Mouse (Mus musculus): Measurements from ENCODE around the gene Ugt1a9. TPM values are rescaled to one million over a fixed set of nuclear protein-coding genes. Genes with fewer than 3 reads are reported as not detected.
"Not testable (repeated sequence)": the region's sequence is repeated elsewhere in the genome, so short reads cannot be mapped to it uniquely, and the experiment has no call there.

Ugt1a9 gene
- total RNA-seq, 2 experiments from 2014 or later: 2.4 TPM; not detected in 1

DNA sequence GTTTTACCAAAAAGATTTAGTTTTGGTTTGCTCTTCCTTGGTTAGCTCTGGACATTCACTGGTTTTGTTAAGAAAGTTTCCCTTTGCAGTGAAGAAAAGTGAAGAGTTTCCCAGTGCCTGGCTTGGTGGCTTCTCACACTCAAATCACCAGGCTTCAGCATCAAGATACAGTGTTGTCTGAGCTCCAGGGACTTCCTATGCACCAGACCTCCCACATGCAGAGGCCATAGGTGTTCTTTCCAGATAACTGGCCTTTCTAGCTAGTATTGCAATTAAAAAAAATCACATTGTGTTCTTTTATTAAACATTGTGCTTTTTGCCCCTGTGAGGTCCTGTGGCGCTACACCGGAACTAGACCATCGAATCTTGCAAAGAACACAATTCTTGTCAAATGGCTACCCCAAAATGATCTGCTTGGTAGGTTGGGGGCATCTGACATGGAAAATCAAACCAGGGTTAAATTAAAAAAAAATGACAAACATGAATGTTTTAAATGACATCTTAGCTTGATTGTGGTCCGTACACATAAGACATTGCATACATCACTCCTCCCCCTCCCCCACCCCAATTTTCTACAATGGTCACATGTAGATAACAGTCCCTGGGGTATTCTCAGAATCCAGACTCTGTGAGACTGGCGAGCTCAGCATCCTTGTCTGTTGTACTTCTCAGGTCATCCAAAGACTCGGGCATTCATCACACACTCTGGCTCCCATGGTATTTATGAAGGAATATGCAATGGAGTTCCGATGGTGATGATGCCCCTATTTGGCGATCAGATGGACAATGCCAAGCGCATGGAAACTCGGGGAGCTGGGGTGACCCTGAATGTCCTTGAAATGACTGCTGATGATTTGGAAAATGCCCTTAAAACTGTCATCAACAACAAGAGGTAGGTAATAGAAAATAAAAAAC is 145.1 kb downstream of the Ugt1a9 start:
- no peak for ATAC-seq (replicated peaks; ENCODE audit: low FRiP score, low TSS enrichment, poor library complexity, severe bottlenecking)

- no peak for ATAC-seq (replicated peaks; ENCODE audit: low FRiP score, low TSS enrichment, poor library complexity, severe bottlenecking)
Measured at GRCm38 (mm10) chr1:88216551-88216950, 146.0 kb downstream of the Ugt1a9 start.

- no peak for ATAC-seq (replicated peaks; ENCODE audit: low FRiP score, low TSS enrichment, poor library complexity, severe bottlenecking)
Measured at GRCm38 (mm10) chr1:88217144-88217543, 146.5 kb downstream of the Ugt1a9 start.

GRCm38 (mm10) chr1:88217576-88217975 is 147.0 kb downstream of the Ugt1a9 start:
- no peak for ATAC-seq (replicated peaks; ENCODE audit: low FRiP score, low TSS enrichment, poor library complexity, severe bottlenecking)

DNA sequence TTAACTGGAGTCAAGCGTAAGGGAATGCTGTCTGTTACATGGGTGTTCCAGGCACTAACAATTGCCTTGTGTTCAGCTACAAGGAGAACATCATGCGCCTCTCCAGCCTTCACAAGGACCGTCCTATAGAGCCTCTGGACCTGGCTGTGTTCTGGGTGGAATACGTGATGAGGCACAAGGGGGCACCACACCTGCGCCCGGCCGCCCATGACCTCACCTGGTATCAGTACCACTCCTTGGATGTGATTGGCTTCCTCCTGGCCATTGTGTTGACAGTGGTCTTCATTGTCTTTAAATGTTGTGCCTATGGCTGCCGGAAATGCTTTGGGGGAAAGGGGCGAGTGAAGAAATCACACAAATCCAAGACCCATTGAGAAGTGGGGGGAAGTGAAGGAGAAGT is 147.5 kb downstream of the Ugt1a9 start:
- ATAC-seq (replicated peaks; ENCODE audit: low FRiP score, low TSS enrichment, poor library complexity, severe bottlenecking): no peak

- ATAC-seq (replicated peaks; ENCODE audit: low FRiP score, low TSS enrichment, poor library complexity, severe bottlenecking): no peak
Measured at GRCm38 (mm10) chr1:88218591-88218990, 148.0 kb downstream of the Ugt1a9 start.

GRCm38 (mm10) chr1:88219054-88219453 is 148.5 kb downstream of the Ugt1a9 start:
- no peak for ATAC-seq (replicated peaks; ENCODE audit: low FRiP score, low TSS enrichment, poor library complexity, severe bottlenecking)

- ATAC-seq (replicated peaks; ENCODE audit: low FRiP score, low TSS enrichment, poor library complexity, severe bottlenecking): no peak
Measured at GRCm38 (mm10) chr1:88220336-88220735, 149.7 kb downstream of the Ugt1a9 start.

DNA sequence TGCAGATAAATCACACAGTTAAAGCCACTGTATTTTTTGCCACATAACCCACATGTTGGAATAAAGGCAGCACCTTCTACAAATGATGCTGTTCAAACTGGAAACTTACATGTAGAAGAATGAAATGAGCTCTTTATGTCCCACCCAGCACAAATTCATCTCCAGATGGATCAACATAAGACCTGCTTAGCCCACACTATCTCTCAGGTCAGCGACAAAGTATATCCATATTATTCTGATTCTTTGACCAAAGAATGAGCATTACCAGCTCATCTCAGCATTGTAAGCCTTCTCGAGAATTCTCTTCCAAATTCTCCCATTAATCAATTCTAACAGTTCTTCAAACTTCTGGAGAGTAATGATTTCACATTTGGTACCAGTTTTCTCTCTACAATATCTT is 151.6 kb downstream of the Ugt1a9 start:
- no peak for ATAC-seq (replicated peaks; ENCODE audit: low FRiP score, low TSS enrichment, poor library complexity, severe bottlenecking)

DNA sequence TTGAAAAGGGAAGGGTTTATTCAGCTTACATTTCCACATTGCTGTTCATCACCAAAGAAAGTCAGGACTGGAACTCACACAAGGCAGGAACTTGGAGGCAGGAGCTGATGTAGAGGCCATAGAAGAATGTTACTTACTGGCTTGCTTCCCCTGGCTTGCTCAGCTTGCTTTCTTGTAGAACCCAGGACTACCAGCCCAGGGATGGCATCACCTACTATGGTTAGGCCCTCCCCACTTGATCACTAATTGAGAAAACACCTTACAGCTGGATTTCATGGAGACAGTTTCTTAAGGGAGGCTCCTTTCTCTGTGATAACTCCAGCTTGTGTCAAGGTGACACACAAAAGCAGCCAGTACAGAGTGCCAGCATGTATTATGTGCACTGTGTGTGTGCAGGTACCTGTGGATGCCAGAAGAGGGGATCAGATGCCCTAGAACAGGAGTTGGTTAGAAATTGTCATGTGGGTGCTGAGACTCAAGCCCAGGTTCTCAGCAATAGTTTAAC is 152.5 kb downstream of the Ugt1a9 start:
- not testable (repeated sequence) for ATAC-seq (replicated peaks; ENCODE audit: low FRiP score, low TSS enrichment, poor library complexity, severe bottlenecking)

DNA sequence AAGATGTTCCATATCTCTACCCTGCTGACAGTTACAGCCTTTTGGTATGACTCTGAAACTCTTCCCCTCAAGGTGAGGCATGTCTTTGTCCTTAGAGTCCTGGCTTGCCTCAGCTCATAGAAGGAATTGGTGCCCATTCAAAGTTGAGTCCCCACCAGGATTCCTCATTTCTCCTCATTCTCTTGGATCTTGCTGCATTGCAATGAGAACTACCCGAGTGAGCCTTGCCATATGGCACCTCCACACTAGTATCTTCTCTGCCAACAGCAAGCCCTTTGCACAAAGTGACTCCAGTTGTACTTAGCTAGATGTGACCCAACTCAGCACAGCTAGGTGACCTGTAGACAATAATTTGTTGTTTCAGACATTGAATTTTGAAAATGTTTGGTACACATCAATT is 153.0 kb downstream of the Ugt1a9 start:
- no peak for ATAC-seq (replicated peaks; ENCODE audit: low FRiP score, low TSS enrichment, poor library complexity, severe bottlenecking)

GRCm38 (mm10) chr1:88224029-88224776 is 153.6 kb downstream of the Ugt1a9 start:
- ATAC-seq (replicated peaks; ENCODE audit: low FRiP score, low TSS enrichment, poor library complexity, severe bottlenecking): no peak

- not testable (repeated sequence) for ATAC-seq (replicated peaks; ENCODE audit: low FRiP score, low TSS enrichment, poor library complexity, severe bottlenecking)
Measured at GRCm38 (mm10) chr1:88225301-88225700, 154.7 kb downstream of the Ugt1a9 start.

DNA sequence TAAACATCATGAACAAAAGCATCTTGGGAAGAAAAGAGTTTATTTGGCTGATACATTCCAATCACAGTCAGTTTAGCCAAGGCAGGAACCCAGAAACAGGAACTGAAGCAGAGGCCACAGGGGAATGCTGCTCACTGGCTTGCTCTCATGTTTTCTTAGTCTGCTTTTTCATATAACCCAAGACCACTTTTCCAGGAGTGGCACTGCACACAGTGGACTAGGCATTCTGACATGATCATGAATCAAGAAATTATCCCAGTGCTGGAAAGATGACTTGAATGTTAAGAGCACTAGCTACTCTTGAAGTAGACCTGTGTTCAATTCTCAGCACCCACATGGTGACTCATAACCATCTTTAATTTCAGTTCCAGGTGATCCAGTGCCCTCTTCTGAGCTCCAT is 155.1 kb downstream of the Ugt1a9 start:
- no peak for ATAC-seq (replicated peaks; ENCODE audit: low FRiP score, low TSS enrichment, poor library complexity, severe bottlenecking)

- no peak for ATAC-seq (replicated peaks; ENCODE audit: low FRiP score, low TSS enrichment, poor library complexity, severe bottlenecking)
Measured at GRCm38 (mm10) chr1:88226670-88227379, 156.2 kb downstream of the Ugt1a9 start, which contains the start of gene Mroh2a. Mroh2a (plus strand) TSS chr1:88226986.

GRCm38 (mm10) chr1:88227482-88227881 is 156.9 kb downstream of the Ugt1a9 start:
- no peak for ATAC-seq (replicated peaks; ENCODE audit: low FRiP score, low TSS enrichment, poor library complexity, severe bottlenecking)

GRCm38 (mm10) chr1:88228121-88228520 is 157.5 kb downstream of the Ugt1a9 start:
- no peak for ATAC-seq (replicated peaks; ENCODE audit: low FRiP score, low TSS enrichment, poor library complexity, severe bottlenecking)

- ATAC-seq (replicated peaks; ENCODE audit: low FRiP score, low TSS enrichment, poor library complexity, severe bottlenecking): no peak
Measured at GRCm38 (mm10) chr1:88229566-88229965, 159.0 kb downstream of the Ugt1a9 start.

- ATAC-seq (replicated peaks; ENCODE audit: low FRiP score, low TSS enrichment, poor library complexity, severe bottlenecking): no peak
Measured at GRCm38 (mm10) chr1:88229986-88230385, 159.4 kb downstream of the Ugt1a9 start.

DNA sequence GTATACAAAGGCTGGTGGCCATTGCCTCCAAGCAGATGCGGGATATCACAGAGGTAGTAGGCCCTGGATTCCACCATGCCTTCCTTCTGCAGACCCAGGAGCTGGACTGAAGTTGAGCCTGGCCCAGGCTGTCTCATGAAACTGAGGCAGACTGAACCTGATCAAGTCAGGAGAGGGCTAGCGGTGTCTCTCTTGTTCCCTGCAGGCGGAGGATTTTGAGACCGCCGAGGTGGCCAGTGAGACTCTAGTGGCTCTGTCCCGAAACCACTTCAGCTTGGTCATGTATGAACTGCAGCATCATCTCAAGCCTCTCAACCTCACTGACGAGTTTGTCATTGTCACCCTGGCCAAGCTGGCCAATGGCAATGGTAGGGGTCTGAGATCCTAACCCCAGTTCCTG is 159.8 kb downstream of the Ugt1a9 start:
- no peak for ATAC-seq (replicated peaks; ENCODE audit: low FRiP score, low TSS enrichment, poor library complexity, severe bottlenecking)
